9 mouse cellular contexts compared by ENCODE assay signal in genomic region chr14:73632648-73633263, GRCm38 (mm10). TPM values are rescaled to one million over a fixed set of nuclear protein-coding genes. Genes with fewer than 3 reads are reported as not detected.
A peak's percentile ranks its signal among the peaks of the same experiment; 100 is the strongest.
DNase-seq lines count a peak whose midpoint lies in the region; ATAC-seq lines count a peak whose summit lies in the region.
"Had no signal": no experiment of that assay in that cellular context is flagged by ENCODE, and none has a peak within 500 bp of the region (broad histone marks: within the 10 kb centered on the region; RNA-seq: fewer than 3 reads in every experiment).

No protein-coding gene starts in this region.

- no peak overlapping the region for H3K4me2 ChIP-seq in forebrain, embryonic 15.5 days (replicated peaks)
- no peak overlapping the region for H3K4me2 ChIP-seq in forebrain, embryonic 12.5 days
- H3K4me2 ChIP-seq: limb, embryonic 13.5 days had no signal

- no peak overlapping the region for H3K4me3 ChIP-seq in forebrain, embryonic 15.5 days
- H3K4me3 ChIP-seq in forebrain, embryonic 12.5 days (replicated peaks) = no peak overlapping the region
- H3K4me3 ChIP-seq: limb, embryonic 13.5 days had no signal

- 0 out of 2 replicates have a peak, but pooled peaks cover 4% of the 10 kb centered on the region for H3K4me1 ChIP-seq in forebrain, embryonic 15.5 days
- H3K4me1 ChIP-seq in forebrain, embryonic 12.5 days = no peaks in the 10 kb centered on the region
- H3K4me1 ChIP-seq: limb, embryonic 13.5 days had no signal

- 53% methylated on average over 9 of the region's 9 CpGs for whole genome bisulfite sequencing in forebrain, embryonic 15.5 days
- WGBS in forebrain, embryonic 12.5 days = 81% methylated on average over 9 of the region's 9 CpGs

- no peak overlapping the region for H3K9ac ChIP-seq in forebrain, embryonic 15.5 days (replicated peaks)
- H3K9ac ChIP-seq in forebrain, embryonic 12.5 days = no peak overlapping the region
- H3K9ac ChIP-seq: limb, embryonic 13.5 days had no signal

- H3K27me3 ChIP-seq in forebrain, embryonic 15.5 days = no peaks in the 10 kb centered on the region
- H3K27me3 ChIP-seq in forebrain, embryonic 12.5 days = no peaks in the 10 kb centered on the region
- H3K27me3 ChIP-seq: limb, embryonic 13.5 days had no signal

- H3K27ac ChIP-seq in forebrain, embryonic 15.5 days (replicated peaks) = no peak overlapping the region
- H3K27ac ChIP-seq in forebrain, embryonic 12.5 days = no peak overlapping the region
- H3K27ac ChIP-seq: limb, embryonic 13.5 days had no signal

- intact Hi-C loops in heart, postnatal 14 days (cut with DNase I) = no loop called here

- H3K36me3 ChIP-seq in forebrain, embryonic 15.5 days = no peaks in the 10 kb centered on the region
- H3K36me3 ChIP-seq in forebrain, embryonic 12.5 days (replicated peaks) = no peaks in the 10 kb centered on the region
- H3K36me3 ChIP-seq: limb, embryonic 13.5 days had no signal

- DNase-seq in ovary, postnatal 36 days (ENCODE audit: low spot score) = peak; percentile 62
- no peak for DNase-seq in ovary, postnatal 10 days (ENCODE audit: low spot score)
- peak; percentile 71 to 80 for DNase-seq in heart, postnatal 14 days
- DNase-seq in lung, postnatal 25 days (ENCODE audit: low spot score) = peak; percentile 15
- DNase-seq in spleen, postnatal 14 days (ENCODE audit: low spot score in 2 of 2) = no peak
- no peak for DNase-seq in MN1 (ENCODE audit: low spot score)

- peak; percentile 71 for ATAC-seq in forebrain, embryonic 15.5 days (replicated peaks)
- ATAC-seq in forebrain, embryonic 12.5 days (ENCODE audit: low FRiP score) = no peak

- H3K9me3 ChIP-seq in forebrain, embryonic 15.5 days = no peaks in the 10 kb centered on the region
- H3K9me3 ChIP-seq in forebrain, embryonic 12.5 days = no peaks in the 10 kb centered on the region
- H3K9me3 ChIP-seq: limb, embryonic 13.5 days had no signal

RNA-seq across cellular contexts. Expression of gene Gm21750, which starts 28.3 kb away (rescaled TPM):
- polyA plus RNA-seq in forebrain, embryonic 15.5 days (2015; fragmentation: Nextera tagmentation; extraction: Ambion mirVana) = not detected in 2 replicates
- polyA plus RNA-seq in forebrain, embryonic 12.5 days (2016; fragmentation: Nextera tagmentation; extraction: Ambion mirVana) = not detected in 2 replicates
- total RNA-seq in heart, postnatal 14 days (2021) = not detected
- polyA plus RNA-seq: limb, embryonic 13.5 days had no signal

Comparison
In these comparisons a context has a peak if more than half of its experiments do, and no peak if none do; other contexts are left out.
1. DNase-seq: peak in ovary, postnatal 36 days (single experiment), heart, postnatal 14 days (2 of 2) and lung, postnatal 25 days (single experiment); none in ovary, postnatal 10 days (single experiment), spleen, postnatal 14 days (0 of 2) and MN1 (single experiment).